Mouse (Mus musculus): ENCODE data around the gene Ldah.

- TF ChIP-seq GATA1 (IDR thresholded peaks at IDR 0.05; ENCODE audit: low read length), result no peak
- TF ChIP-seq TAL1 (IDR thresholded peaks at IDR 0.05; ENCODE audit: low read length), result no peak
Measured at GRCm38 (mm10) chr12:8325943-8326522, 118.1 kb downstream of the Ldah start.
